Mouse (Mus musculus) adrenal gland, adult 8-10 months (tissue): ENCODE data around the gene Myo15b. TPM values are rescaled to one million over a fixed set of nuclear protein-coding genes. Genes with fewer than 3 reads are reported as not detected.

Experiments used
- DNase-seq: peaks from one replicate; pipeline ENCODE4 v3.0.0; 2022
- total RNA-seq, 4 experiments: library from RNA; stranded (reverse); gene quantifications; 2 replicates each; pipeline ENCODE4 v1.2.4; 2022

The Myo15b gene
- total RNA-seq, result 1 to 10 TPM in 1 of 4 experiments, under 1 TPM in 2, not detected in 1; 0.09 to 1.1 (median 0.32) TPM

GRCm38 (mm10) chr11:115858354-115858753, at the start of gene Myo15b:
TSS of gene Myo15b (plus strand) at chr11:115858406.
- DNase-seq, result no peak

- no peak for DNase-seq
Observed at GRCm38 (mm10) chr11:115808696-115809310, 49.4 kb upstream of the Myo15b start.

DNA sequence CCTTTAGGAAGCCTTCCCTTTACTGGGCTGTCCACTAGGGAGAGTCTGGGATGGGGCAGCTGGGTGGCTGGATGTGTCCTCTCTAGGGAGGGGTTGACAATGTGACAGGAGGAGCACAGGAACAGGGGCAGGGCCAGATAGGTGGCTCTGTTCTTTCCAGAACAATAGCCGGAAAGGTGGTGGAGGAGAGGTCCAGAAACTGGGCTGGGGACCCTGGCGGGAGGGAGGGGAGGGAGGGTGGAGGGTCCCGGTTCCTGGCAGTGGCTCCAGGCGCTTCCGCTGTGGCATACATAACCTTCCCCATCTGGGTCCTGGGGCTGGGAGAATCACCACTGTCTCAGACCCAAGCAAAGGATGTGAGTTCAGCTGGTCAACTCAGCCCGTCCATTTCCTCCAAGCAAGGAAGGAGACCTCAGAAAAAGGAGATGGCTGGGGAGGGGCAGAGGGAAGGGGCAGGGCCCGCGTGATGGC, 48.9 kb upstream of the Myo15b start:
- no peak for DNase-seq

DNA sequence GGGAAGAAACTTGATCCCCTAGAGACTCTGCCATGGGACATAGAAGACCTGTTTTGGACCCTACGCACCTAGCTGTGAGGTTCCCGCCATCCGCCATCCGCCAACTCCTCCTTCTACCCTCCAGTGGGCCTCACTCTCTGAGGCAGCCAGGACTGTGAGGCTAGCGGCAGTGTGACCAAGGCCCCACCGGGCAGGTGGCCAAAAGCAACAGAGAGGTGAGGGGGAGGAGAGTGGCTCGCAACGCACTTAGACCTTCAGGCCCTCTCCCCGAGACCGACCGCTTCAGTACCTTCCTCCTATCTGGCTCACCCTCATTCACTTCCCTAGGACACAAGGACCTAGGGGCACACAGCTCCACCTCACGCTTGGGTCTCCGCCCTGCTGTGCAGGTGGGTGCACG, 47.8 kb upstream of the Myo15b start:
- peak; percentile 86 for DNase-seq

DNA sequence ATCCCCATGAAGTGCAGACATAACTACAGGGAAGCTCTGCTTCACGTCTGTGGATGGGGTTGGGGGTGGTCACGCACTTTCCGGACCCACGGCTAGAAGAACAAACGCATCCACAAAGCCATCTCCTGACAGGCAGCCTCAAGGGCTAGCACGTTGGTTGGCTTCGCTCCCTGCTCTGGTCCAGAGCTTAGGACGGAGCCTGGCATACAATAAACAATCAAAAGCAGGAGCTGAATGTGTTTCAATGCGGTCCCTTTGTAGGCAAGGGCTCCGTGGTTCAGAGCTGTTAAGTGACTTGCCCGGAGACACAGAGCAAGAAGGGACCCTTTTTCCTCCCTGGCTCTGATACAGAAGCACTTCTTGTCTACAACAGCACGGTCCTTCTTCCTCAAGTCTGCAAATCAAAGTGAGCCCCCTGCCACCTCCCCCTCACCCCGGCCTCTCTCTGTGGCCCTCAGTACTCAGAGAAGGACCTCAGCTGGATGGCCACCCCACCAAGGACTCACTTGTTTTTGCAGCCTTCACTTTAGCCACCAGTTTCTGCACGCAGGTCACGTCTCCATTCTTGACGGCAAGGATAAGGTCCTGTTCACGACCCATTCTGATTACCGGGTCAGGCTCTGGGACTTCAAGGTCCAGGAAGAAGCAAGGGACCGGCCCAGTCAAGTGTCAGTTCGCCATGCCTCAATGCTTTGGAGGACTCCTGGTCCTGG, 46.7 kb upstream of the Myo15b start:
- no peak for DNase-seq

- peak; percentile 64 for DNase-seq
Observed at GRCm38 (mm10) chr11:115812095-115812494, 46.1 kb upstream of the Myo15b start.

DNA sequence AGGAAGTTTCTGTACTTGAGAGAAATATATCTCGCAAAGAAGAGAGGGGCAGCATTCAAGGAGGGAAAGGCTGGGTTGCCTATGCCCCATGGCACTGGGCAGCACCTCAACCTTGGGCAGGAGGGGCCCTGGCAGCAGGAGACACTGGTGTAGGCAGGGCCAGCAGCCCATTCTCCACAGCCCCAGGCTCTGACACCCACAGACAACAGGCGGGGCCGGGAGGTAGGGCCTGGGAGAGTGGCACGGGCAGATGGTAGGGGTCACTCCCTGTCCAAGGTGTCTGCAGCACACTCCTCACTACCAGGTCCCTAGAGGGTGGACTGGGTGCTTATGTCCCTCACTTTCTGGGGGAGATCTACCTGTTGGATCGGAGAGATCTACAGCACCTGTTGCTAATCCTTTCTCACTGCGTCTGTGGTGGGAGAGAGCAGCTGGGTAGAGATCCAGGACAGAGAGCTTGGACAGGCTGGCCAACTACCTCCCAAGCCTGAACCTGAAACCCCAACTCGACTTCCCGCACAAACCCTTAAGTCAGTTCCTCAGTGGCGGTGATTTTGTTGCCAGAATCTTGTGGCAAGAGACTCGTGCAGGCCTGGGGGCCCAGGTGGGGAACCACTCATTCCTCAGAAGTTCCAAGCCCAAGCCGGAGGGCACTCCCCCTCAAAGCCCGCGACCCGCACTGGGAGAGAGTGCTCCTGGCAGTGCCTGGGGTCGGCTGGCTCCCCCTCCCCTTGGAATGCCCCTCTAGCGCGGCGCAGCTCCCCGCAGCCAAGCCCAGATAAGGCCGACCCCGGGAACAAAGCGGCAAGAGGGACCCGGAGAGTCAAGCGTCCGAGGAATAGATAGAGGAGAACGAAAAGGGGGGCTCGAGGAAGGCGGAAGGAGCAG, 45.4 kb upstream of the Myo15b start:
- peak; percentile 67 for DNase-seq

GRCm38 (mm10) chr11:115813507-115814296, 44.5 kb upstream of the Myo15b start, which contains the start of gene Caskin2:
TSS of gene Caskin2 (minus strand) at chr11:115813639.
- peak; percentile 96 for DNase-seq

- peak; percentile 75 for DNase-seq
Observed at GRCm38 (mm10) chr11:115814605-115815450, 43.4 kb upstream of the Myo15b start, which contains the start of gene Tsen54. TSS of gene Tsen54 (plus strand) at chr11:115814724.

DNA sequence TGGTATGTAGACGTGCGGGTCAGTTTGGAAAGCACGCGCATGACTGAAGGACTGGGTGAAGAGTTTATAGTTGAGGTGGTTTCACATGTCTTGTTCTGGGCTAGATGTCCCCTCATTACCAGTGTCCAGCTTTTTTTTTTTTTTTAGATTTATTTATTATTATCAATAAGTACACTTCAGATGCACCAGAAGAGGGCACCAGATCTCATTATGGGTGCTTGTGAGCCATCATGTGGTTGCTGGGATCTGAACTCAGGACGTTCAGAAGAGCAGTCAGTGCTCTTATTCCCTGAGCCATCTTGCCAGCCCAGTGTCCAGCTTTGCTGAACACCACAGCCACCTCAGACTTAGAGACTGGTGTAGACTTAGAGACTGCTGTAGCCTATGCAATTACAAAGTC, 40.9 kb upstream of the Myo15b start:
- no peak for DNase-seq

DNA sequence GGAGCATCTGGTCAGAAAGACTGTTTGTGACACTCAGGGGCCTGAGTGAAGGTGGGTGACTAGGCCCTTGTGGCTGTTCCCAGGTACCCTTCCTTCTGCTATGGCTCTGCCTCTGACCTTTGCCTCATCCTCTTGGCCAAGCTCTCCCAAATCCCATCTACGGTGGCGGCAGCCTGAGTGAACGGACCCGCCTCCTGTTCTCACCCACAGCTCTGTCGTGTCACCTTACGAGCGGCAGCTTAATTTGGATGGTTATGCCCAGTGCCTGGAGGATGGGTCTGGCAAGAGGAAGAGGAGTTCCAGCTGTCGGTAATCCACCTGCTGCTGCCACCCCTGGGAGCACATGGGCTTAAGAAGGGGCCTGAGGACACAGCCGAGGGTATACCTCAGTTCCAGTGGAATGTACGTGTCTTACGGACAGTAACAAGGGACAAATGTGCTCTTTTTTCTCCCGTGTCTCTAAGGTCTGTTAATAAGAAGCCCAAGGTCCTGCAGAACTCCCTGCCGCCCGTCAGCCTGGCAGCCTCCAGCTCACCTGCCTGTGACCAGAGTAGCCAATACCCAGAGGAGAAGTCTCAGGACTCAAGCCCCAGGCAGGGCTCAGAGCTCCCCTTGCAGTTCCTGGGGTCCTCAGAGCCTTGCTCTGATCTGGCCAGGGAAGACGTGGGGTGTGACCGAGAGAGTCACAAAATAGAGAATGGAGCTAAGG, 38.1 kb upstream of the Myo15b start:
- no peak for DNase-seq

GRCm38 (mm10) chr11:115821001-115821400, 37.2 kb upstream of the Myo15b start:
- no peak for DNase-seq

DNA sequence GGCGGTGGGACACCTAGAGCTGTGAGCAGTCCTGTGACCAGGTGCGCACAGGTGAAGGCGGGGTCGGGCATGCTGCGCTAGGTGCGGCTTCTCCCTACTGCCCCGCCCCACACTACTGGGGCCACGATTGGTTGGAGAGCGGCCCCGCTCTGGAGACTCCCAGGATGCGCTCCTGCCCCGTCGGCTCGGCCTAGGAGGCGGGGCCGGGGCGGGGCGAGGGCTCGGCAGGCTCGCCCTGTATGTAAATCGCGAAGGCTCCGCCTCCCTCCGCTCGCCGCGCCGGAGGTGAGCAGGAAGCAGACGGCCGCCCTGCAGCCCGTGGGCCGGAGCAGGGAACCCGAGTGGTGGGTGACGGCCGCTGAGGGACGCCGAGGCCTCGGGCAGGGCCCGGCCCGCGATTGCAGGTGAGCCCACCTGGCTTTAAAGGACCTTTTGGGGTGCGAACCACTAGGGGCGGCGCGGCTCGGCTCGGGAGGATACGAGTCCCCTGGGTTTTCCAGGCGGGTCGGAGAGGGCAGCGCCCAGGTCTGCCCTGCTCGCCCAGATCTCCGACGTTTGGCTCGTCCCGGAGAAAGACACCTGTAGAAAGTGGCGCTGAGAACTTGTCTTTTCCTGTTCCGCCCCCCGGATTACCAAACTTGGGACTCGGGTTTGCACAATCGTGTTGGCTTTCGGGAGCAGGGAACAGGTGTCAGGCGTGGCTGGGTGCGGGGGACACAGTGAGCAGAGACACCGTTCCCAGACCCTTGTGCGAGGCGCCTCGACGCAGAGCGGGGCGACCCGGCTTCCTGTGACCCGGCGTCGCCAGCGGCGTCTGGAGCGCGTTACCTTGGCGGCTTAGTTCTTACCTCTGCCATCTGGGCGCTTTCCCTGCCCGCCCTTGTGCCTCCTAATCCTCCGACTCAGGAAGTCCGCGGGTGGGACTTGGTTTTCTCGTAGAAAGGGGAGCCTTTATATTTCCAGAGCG, 34.1 kb upstream of the Myo15b start, which contains the start of gene Llgl2:
Gene Llgl2, plus strand, starts transcription at position 276 of the 967 bp plus-strand sequence.
- DNase-seq, result peak; percentile 77

GRCm38 (mm10) chr11:115824813-115825212, 33.4 kb upstream of the Myo15b start:
- DNase-seq, result no peak

GRCm38 (mm10) chr11:115826487-115826886, 31.7 kb upstream of the Myo15b start:
- DNase-seq, result no peak

DNA sequence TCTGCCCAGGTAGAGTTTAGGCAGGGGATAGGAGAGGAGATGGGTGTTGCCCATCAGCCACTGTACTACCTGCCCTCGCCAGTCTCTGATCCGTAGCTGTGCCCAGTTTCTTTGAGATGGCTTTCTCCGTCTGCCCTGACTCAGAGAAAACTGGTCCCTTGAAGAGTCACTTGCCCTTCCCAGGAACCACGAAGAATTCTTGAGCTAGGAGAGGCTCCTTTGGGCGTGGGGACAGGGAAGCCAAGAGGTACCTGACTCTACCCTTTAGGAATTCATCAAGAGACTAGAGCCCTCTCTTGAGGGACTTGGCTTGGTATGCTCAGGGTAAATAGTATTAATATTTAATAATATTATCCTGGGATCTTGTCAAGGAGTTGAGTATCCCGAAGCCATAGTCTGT, 30.6 kb upstream of the Myo15b start:
- DNase-seq, result no peak

GRCm38 (mm10) chr11:115829036-115829435, 29.2 kb upstream of the Myo15b start:
- DNase-seq, result no peak

GRCm38 (mm10) chr11:115830550-115831325, 27.5 kb upstream of the Myo15b start:
- no peak for DNase-seq
